Mouse (Mus musculus) forelimb bud, embryonic 11.5 days (tissue): ENCODE results near the gene Taar7f.
"Not testable (repeated sequence)": the region's sequence is repeated elsewhere in the genome, so short reads cannot be mapped to it uniquely, and the experiment has no call there.

ENCODE experiments used
- DNase-seq: peaks from one replicate; pipeline ENCODE4 v3.0.0-alpha.2; 2012; ENCODE audit warnings: low read depth, low spot score

Taar7f gene

DNA sequence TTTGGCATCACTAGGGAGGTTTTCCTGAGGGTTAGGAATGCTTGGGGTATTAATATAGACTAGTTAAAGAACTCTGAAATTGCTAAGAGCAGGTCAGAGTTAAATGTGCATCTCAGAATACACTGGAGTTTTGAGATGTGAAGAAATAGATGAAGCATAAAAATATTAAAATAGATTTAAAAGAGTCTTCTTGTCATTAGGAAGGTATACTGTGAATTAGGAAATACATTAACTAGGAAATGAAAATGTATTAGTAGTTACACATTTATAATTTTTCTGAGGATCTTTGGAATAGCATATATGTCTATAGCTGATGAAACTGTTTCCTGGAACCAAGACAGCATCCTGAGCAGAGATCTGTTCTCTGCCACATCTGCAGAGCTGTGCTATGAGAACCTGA, at the start of gene Taar7f:
TSS of gene Taar7f (plus strand) at position 301 of the 400 bp plus-strand sequence.
- DNase-seq, result no peak

DNA sequence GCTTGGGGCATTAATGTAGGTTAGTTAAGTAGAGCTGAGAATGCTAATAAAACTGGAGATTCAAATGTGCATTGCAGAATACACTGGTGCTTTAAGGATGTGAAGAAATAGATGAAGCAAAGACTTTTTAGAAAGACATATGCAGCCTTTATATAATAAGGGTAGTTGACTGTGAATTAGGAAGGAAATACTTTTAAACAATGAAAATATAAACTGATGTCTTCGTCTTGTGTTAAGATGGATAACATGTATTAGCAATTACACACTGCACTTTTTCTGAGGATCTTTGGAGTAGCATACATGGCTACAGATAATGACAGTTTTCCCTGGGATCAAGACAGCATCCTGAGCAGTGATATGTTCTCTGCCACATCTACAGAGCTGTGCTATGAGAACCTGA, 49.7 kb upstream of the Taar7f start, which contains the start of gene Taar7b:
TSS of gene Taar7b (plus strand) at position 301 of the 400 bp plus-strand sequence.
- no peak for DNase-seq

DNA sequence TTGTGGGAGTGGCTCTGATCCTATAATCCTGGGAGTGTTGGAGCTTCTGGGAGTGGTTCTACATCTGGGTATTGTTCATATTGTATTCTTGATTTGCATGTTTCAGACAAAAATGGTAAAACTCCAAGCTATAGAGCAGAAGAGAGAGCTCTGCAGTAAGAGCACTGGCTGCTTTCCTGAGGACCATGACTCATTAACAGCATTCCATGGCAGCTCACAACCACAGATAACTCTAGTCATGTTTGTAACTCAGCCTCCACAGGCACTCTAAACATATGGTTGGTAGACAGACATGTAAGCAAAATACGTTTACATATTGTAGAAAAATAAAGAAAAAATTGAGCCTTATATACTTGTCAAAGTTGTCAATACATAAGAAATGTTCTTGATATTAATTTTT, 42.9 kb upstream of the Taar7f start:
- DNase-seq, result no peak

DNA sequence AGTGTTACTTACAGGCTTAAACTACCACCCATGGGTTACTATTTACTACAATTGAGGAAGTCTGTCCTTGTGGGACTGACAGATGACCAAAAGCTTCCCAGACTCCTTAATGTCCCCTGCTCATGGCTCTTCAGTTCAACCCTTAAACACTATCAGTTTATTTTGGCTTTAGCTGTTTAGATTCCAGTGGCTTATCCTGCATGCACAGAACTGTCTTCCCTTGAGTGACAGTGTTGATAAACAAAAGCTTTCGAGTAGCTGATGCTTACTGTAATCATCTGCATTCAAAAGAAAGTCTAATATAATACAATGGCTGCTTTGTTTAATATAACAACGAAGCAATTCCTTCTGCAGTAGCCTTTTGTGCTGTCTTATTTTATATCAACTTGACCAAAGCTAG, 42.3 kb upstream of the Taar7f start:
- DNase-seq, result no peak

DNA sequence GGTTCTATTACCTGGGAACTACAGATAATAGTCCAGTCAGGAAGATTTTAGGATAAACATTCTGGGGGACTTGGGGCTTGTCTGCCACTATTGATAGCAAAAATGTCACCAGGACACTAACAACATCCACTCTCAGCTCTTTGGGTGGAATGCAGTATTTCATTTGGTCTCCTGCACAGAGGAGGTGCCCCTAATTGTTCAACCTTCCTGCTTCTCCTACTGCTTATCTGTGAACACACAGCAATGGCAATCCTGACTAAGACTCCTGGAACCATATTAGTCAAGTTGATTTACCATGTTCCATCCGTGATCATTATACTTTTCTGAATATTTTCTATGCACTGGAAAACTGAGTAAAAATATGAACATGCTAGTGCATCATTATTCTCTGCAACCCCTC, 41.2 kb upstream of the Taar7f start:
- no peak for DNase-seq

DNA sequence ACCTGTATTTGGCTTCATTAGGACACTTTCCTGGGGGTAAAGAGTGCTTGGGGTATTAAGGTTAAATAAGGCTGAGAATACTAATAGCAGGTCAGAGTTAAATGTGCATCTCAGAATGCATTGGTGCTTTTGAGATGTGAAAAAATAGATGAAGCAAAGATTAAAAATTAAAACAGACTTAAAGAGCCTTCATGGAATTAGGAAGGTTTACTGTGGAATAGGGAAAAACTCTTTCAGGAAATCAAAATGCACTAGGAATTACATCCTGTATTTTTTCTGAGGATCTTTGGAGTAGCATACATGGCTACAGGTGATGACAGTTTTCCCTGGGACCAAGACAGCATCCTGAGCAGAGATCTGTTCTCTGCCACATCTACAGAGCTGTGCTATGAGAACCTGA, 22.4 kb upstream of the Taar7f start, which contains the start of gene Taar7d:
TSS of gene Taar7d (plus strand) at position 301 of the 400 bp plus-strand sequence.
- DNase-seq, result no peak

DNA sequence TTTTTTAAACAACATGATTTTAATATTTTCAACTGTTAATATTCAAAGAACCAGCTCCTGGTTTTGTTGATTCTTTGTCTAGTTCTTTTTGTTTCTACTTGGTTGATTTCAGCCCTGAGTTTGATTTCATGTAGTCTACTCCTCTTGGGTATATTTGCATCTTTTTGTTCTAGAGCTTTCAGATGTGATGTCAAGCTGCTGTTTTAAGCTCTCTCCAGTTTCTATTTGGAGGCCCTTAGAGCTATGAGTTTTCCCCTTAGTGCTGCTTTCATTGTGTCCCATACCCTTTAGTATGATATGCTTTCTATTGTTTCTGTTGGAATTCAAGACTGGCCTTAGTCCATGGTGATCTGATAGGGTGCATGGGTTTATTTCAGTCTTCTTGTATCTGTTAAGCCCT, 18.0 kb upstream of the Taar7f start:
- DNase-seq, result no peak

DNA sequence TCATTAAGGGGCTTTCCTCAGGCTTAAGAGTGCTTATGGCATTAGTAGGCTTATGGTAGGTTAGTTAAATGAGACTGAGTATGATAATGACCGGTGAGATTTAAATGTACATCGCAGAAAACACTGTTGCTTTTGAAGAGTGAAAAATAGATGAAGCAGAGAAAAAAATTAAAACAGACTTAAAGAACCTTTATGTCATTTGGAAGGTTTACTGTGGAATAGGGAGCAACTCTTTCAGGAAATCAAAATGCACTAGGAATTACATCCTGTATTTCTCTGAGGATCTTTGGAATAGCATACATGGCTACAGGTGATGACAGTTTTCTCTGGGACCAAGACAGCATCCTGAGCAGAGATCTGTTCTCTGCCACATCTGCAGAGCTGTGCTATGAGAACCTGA, 12.0 kb upstream of the Taar7f start, which contains the start of gene Taar7e:
TSS of gene Taar7e (plus strand) at position 301 of the 400 bp plus-strand sequence.
- no peak for DNase-seq

DNA sequence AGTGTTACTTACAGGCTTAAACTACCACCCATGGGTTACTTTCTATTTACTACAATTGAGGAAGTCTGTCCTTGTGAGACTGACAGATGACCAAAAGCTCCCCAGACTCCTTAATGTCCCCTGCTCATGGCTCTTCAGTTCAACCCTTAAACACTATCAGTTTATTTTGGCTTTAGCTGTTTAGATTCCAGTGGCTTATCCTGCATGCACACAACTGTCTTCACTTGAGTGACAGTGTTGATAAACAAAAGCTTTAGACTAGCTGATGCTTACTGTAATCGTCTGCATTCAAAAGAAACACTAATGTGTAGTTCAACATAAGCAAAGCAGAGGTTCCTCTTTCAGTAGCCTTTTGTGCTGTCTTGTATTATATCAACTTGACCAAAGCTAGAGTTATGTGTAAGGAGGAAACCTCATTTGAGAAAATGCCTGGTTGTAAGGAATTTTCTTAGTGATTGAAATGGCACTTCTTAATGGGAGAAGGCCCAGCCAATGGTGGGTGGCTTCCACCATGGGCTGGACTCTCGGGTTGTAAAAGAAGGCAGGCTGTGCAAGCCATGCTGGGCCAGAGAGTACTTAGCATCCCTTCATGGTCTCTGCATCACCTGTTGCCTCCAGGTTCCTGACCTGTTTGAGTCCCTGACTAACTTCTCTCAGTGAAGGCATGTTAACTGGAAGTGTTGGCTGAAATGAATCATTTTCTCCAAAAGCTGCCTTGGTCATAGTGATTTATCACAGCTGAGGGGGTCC, 9.0 kb upstream of the Taar7f start:
- DNase-seq, result no peak

DNA sequence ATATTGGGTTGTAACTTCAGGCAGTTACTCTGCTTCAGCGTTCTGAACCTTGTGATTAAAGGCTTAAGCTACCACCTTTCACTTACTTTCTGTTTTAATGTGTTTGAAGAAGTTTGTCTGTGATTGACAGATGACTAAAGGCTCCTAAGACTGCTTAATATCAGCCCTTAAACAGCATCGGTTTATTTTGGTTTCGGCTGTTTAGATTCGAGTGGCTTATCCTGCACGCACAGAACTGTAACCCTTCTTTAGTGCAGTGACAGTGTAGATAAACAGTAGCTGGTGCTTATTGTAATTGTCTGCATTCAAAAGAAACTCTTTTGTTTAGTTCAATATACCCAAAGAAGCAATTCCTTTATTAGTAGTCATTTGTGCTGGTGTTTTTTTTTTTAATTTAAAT, 2.7 kb downstream of the Taar7f start:
- DNase-seq, result no peak

DNA sequence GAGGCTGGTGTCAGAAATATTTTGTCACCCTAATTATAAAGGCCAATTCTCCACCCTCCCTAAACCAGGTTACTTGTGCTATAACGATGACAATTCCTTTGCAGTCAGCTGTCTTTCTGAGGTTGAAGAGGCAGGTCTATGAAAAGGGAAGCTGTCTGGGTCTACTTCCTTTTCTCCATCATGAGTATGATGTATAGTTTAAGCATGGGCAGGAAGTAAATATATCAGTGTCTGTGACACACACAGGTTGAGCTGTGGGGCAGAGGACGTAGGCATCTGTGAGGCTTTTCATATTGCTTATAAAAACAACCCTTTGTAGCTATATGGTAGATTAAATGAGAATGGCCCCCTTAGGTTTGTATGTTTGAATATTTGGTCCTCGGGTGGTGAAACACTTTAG, 9.7 kb downstream of the Taar7f start:
- DNase-seq, result no peak

DNA sequence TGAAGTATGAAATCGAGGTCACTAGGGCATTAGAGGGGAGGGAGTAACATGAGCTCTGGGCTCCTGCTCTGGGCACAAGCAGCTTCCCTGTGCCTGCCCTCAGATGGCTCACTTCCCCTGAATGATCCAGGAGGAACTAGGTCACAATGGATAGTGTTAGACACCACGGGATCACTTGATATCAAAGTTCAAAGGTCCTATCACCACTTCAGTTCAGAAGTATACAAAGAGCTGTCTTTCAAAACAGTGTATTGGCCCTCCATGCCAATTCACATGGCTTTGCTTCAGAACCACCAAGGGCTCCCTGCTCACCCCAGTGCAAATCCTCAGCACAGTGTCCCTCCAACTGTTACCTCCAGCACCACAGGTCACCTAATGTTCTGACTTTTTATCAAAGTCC, 25.4 kb downstream of the Taar7f start:
- DNase-seq, result not testable (repeated sequence)

DNA sequence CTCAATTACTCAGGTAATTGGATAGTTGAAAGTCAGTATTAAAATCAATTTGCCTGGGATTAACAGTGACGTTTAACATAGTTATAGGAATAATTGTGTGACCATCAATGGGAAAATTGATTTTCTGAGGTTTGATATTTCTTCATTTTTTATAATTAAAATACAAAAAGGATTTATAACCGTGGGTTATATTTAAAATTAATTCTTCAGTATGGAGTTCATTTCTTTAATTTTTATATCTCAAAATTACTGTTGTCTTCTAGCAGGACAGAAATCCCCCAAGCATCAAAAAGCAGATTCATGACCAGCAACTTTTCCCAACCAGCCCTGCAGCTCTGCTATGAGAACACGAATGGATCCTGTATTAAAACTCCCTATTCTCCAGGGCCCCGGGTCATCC, 26.9 kb downstream of the Taar7f start, which contains the start of gene Taar8a:
TSS of gene Taar8a (plus strand) at position 301 of the 400 bp plus-strand sequence.
- DNase-seq, result not testable (repeated sequence)

DNA sequence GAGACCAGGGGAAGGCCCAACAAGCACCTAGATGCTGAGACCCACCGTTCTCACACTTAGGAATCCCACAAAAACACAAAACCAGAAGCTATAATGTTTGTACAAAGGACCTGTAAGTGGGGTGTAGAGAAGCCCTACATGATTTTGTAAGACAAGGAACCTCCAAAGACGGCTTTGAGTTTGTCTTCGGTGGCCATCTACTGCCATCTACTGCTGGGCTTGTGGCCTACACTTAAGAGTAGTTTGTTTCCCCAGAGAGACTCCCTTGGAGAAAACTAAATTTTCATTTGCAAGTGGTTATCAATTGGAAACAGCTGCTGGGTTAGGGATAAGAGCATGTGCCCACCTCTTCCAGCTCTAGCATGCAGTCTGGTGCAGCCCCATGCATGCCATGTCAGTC, 30.9 kb downstream of the Taar7f start:
- peak; percentile 47 for DNase-seq

DNA sequence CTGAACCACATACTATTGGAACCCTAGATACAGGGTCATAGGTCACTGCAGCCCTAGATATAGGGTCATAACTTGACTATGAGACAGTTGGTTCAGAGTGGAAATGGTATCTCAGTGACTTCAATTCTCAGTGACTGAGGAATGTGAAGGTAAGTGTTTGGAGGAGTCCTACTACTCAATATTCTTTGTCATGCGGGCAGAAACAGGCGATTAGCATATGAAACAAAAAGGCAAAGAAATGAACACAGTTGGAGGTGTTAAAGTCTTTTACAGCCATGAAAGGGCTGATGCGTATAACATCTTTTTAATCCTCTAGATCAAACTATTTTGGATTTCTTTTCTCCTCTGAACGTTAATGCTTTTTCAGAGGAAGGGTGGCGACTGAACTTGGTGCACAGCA, 36.6 kb downstream of the Taar7f start:
- DNase-seq, result no peak

DNA sequence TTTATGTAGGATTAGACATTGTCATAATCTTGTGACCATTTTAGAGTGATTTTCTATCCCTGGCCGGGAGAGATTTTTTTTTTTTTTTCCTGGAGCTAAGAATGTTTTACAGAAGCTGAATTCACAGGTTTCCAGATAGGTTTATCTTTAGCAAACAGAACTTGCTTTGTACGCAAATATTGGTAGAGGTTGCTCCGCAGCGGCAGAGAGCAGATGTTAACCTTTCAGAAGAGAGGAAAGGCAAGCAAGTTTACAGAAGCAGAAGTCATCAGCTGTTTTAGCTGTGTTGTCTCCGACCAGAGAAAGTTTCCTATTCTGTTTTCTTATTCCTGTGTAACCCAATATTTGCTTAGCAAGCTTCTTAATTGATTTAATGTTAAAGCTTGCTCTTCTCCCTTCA, 37.2 kb downstream of the Taar7f start:
- no peak for DNase-seq

DNA sequence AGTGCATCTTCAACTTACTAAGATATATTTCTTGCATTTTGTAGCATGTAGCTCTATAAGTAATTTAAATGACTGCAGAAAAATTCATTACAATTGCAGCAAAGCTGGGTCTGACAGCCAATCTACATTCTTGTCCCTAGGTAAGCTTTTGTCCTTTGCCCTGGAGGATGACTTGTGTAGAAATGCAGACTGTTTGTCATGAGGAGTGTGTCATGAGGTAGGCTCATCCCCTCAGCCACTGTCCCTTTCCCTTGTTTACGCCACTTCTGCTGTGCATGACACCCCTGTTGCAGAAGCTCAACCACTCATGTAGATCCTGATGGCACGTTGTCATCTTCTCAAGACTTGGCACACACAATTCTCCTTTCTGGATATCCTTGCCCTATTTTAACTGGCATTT, 37.9 kb downstream of the Taar7f start:
- no peak for DNase-seq

DNA sequence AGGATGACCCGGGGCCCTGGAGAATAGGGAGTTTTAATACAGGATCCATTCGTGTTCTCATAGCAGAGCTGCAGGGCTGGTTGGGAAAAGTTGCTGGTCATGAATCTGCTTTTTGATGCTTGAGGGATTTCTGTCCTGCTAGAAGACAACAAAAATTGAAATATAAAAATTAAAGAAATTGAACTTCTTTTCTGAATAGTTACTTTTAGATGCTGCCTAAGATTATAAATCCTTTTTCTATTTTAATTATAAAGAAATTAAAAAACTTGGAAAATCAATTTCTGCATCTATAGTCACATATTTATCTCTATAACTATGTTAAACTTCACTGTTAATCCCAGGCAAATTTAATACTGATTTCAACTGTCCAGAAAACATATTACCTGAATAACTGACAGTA, 42.9 kb downstream of the Taar7f start, which contains the start of gene Taar8b:
TSS of gene Taar8b (minus strand) at position 101 of the 400 bp plus-strand sequence.
- no peak for DNase-seq

DNA sequence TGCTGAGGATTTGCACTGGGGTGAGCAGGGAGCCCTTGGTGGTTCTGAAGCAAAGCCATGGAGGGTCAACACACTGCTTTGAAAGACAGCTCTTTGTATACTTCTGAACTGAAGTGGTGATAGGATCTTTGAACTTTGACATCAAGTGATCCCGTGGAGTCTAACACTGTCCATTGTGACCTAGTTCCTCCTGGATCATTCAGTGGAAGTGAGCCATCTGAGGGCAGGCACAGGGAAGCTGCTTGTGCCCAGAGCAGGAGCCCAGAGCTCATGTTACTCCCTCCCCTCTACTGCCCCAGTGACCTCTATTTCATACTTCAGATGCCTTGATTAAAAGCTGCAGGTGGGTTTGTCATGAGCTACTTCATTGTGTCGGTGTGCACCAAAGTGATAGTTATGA, 47.7 kb downstream of the Taar7f start:
- DNase-seq, result not testable (repeated sequence)
